Mouse (Mus musculus) cerebellum, adult 11 months (tissue): ENCODE data around the gene Nab2.

ENCODE experiments used
- DNase-seq: peaks from one replicate; pipeline ENCODE4 v3.0.0; 2022

Nab2 gene

GRCm38 (mm10) chr10:127614236-127615033 is 53.9 kb downstream of the Nab2 start:
- no peak for DNase-seq

DNA sequence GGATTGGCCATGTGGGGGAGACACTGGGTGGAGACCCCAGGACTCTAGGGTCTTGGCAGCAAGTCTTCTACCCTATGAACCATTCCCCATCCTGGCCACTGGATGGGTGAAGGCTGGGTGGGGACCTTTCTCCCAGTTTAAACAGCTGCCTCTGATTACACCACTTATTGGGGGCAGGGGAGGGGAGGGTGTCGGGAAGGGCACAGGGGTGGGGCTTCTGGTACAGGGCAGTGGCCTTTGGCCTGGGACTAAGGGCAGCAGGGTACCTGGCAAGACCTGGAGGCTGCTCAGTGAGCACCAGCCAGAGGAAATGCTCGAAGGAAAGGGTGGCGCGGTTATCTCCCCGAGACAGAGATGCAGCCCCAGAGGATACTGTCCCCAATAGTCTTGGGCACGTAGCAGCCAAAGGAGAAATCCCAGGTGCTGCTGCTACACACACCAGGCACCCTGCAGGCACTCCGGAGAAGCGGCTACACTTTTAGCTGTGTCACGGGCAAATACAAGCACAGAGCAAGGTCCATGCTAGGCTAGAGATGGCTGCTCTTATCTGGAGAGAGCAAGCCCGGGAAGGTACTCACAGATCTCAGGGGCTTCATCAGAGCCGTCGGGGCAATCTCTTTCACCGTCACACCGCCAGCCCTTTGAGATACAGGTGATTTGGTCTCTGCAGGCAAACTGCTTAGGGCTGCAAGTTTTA is 56.1 kb downstream of the Nab2 start:
- no peak for DNase-seq
